Mouse (Mus musculus) hindbrain, embryonic 16.5 days (tissue): ENCODE measurements around the gene Zfp618. TPM values are rescaled to one million over a fixed set of nuclear protein-coding genes. Genes with fewer than 3 reads are reported as not detected.

Experiments used
- ATAC-seq: fragments of 200-750 bp; cut with Nextera tagmentation; 2 replicates; pipeline ENCODE4 v1.8.0; 2017; ENCODE audit warnings: moderate TSS enrichment, moderate library complexity
- H3K27ac ChIP-seq: fragments of 300-500 bp; sonication (generic); 2 replicates; pipeline ENCODE4 v1.5.1; 2014; ENCODE audit warnings: low read depth, mild to moderate bottlenecking, control low read depth, low read length, moderate library complexity
- H3K27me3 ChIP-seq: fragments of 300-500 bp; sonication (generic); replicated peaks from 2 replicates; pipeline ENCODE4 v1.6.1; 2014; ENCODE audit warnings: low read length; ENCODE audit not compliant: control insufficient read depth, insufficient read depth
- H3K36me3 ChIP-seq: fragments of 300-500 bp; sonication (generic); 2 replicates; pipeline ENCODE4 v1.6.1; 2014; ENCODE audit warnings: mild to moderate bottlenecking, low read length, moderate library complexity, mixed read lengths; ENCODE audit not compliant: control insufficient read depth, insufficient read depth
- H3K4me1 ChIP-seq: fragments of 300-500 bp; sonication (generic); 2 replicates; pipeline ENCODE4 v1.6.1; 2014; ENCODE audit warnings: low read depth, low read length; ENCODE audit not compliant: control insufficient read depth, insufficient read depth
- H3K4me2 ChIP-seq: fragments of 300-500 bp; sonication (generic); 2 replicates; pipeline ENCODE4 v1.6.1; 2014; ENCODE audit warnings: mild to moderate bottlenecking, low read length, control low read depth, moderate library complexity
- H3K4me3 ChIP-seq: fragments of 300-500 bp; sonication (generic); 2 replicates; pipeline ENCODE4 v1.5.1; 2014; ENCODE audit warnings: mild to moderate bottlenecking, low read length, control low read depth, moderate library complexity
- H3K9ac ChIP-seq: fragments of 300-500 bp; sonication (generic); 2 replicates; pipeline ENCODE4 v1.6.1; 2014; ENCODE audit warnings: low read depth, mild to moderate bottlenecking, control low read depth, low read length, moderate library complexity
- H3K9me3 ChIP-seq: fragments of 300-500 bp; sonication (generic); 2 replicates; pipeline ENCODE4 v1.6.1; 2014; ENCODE audit warnings: mild to moderate bottlenecking, low read length, moderate library complexity; ENCODE audit not compliant: control insufficient read depth
- WGBS: fragments of 180-500 bp; shearing (Covaris S2); extraction: QIAGEN DNeasy Blood & Tissue Kit; methylation state at CpG from one replicate; pipeline ENCODE4 v1.1.7; 2014; 5-methylcytosine and 5-hydroxymethylcytosine counted together
- polyA plus RNA-seq: library from polyadenylated mRNA; unstranded; fragments of >200 nt; fragmentation: Nextera tagmentation; extraction: Ambion mirVana; gene quantifications from 2 replicates; pipeline ENCODE4 v1.2.1, GENCODE M21; 2015

Gene Zfp618
- polyA plus RNA-seq, 1 experiment from 2014 or later: 22.9 TPM

- ATAC-seq: no peak
- H3K4me3 ChIP-seq: no peak overlapping the region
- H3K4me1 ChIP-seq: peaks cover 12% of the 10 kb centered on the region
- H3K36me3 ChIP-seq: no peaks in the 10 kb centered on the region
- H3K9ac ChIP-seq: no peak overlapping the region
- no peaks in the 10 kb centered on the region for H3K9me3 ChIP-seq
- WGBS: 94% methylated on average over 5 of the region's 5 CpGs
- no peak overlapping the region for H3K4me2 ChIP-seq
- no peak overlapping the region for H3K27ac ChIP-seq
- H3K27me3 ChIP-seq: no peaks in the 10 kb centered on the region
These were observed 4.2 kb downstream of the Zfp618 start for GRCm38 (mm10) chr4:62969526-62969925.

GRCm38 (mm10) chr4:62971991-62972390 is 6.6 kb downstream of the Zfp618 start:
- H3K9me3 ChIP-seq: no peaks in the 10 kb centered on the region
- H3K4me1 ChIP-seq: peaks cover 14% of the 10 kb centered on the region
- WGBS: 81% methylated on average over 1 of the region's 1 CpGs
- no peak overlapping the region for H3K27ac ChIP-seq
- no peak overlapping the region for H3K9ac ChIP-seq
- no peak overlapping the region for H3K4me3 ChIP-seq
- H3K4me2 ChIP-seq: no peak overlapping the region
- H3K27me3 ChIP-seq: no peaks in the 10 kb centered on the region
- no peak for ATAC-seq
- no peaks in the 10 kb centered on the region for H3K36me3 ChIP-seq

GRCm38 (mm10) chr4:62973086-62973485 is 7.7 kb downstream of the Zfp618 start:
- no peaks in the 10 kb centered on the region for H3K36me3 ChIP-seq
- peak; percentile 35; the same call in 1 of the 2 replicates for ATAC-seq
- no peak overlapping the region for H3K27ac ChIP-seq
- no peaks in the 10 kb centered on the region for H3K27me3 ChIP-seq
- H3K9me3 ChIP-seq: no peaks in the 10 kb centered on the region
- H3K4me3 ChIP-seq: no peak overlapping the region
- 57% methylated on average over 3 of the region's 3 CpGs for WGBS
- H3K4me2 ChIP-seq: no peak overlapping the region
- no peak overlapping the region for H3K9ac ChIP-seq
- peaks cover 14% of the 10 kb centered on the region for H3K4me1 ChIP-seq

GRCm38 (mm10) chr4:62974901-62975300 is 9.5 kb downstream of the Zfp618 start:
- no peak overlapping the region for H3K4me2 ChIP-seq
- H3K4me3 ChIP-seq: no peak overlapping the region
- H3K4me1 ChIP-seq: peaks cover 26% of the 10 kb centered on the region
- H3K27me3 ChIP-seq: no peaks in the 10 kb centered on the region
- ATAC-seq: no peak
- WGBS: 94% methylated on average over 2 of the region's 2 CpGs
- H3K27ac ChIP-seq: no peak overlapping the region
- H3K9ac ChIP-seq: no peak overlapping the region
- no peaks in the 10 kb centered on the region for H3K9me3 ChIP-seq
- no peaks in the 10 kb centered on the region for H3K36me3 ChIP-seq

GRCm38 (mm10) chr4:62975541-62975940 is 10.2 kb downstream of the Zfp618 start:
- Histone ChIP-seq H3K36me3 (no peaks in the 10 kb centered on the region), H3K4me1 (peaks cover 24% of the 10 kb centered on the region), H3K27me3 (no peaks in the 10 kb centered on the region), H3K4me2 (no peak overlapping the region), H3K27ac (no peak overlapping the region), H3K9me3 (no peaks in the 10 kb centered on the region), H3K9ac (no peak overlapping the region), H3K4me3 (no peak overlapping the region)
- WGBS: 73% methylated on average over 6 of the region's 6 CpGs
- ATAC-seq: peak; percentile 27; the same call in 1 of the 2 replicates

GRCm38 (mm10) chr4:62977454-62977853 is 12.1 kb downstream of the Zfp618 start:
- Histone ChIP-seq H3K4me3 (no peak overlapping the region), H3K27ac (no peak overlapping the region), H3K9me3 (no peaks in the 10 kb centered on the region), H3K9ac (no peak overlapping the region), H3K4me2 (no peak overlapping the region), H3K27me3 (no peaks in the 10 kb centered on the region), H3K36me3 (no peaks in the 10 kb centered on the region), H3K4me1 (peaks cover 19% of the 10 kb centered on the region)
- WGBS: 92% methylated on average over 6 of the region's 6 CpGs
- no peak for ATAC-seq

GRCm38 (mm10) chr4:62978501-62978911 is 13.1 kb downstream of the Zfp618 start:
- WGBS: 21% methylated on average over 10 of the region's 10 CpGs
- Histone ChIP-seq H3K9ac (no peak overlapping the region), H3K27ac (no peak overlapping the region), H3K27me3 (no peaks in the 10 kb centered on the region), H3K4me2 (no peak overlapping the region), H3K36me3 (no peaks in the 10 kb centered on the region), H3K9me3 (no peaks in the 10 kb centered on the region), H3K4me1 (peaks cover 14% of the 10 kb centered on the region), H3K4me3 (no peak overlapping the region)
- ATAC-seq: peak; percentile 73

GRCm38 (mm10) chr4:62981572-62981971 is 16.2 kb downstream of the Zfp618 start:
- no peak overlapping the region for H3K27ac ChIP-seq
- H3K4me1 ChIP-seq: peaks cover 12% of the 10 kb centered on the region
- no peaks in the 10 kb centered on the region for H3K27me3 ChIP-seq
- no peak overlapping the region for H3K4me3 ChIP-seq
- ATAC-seq: no peak
- no peaks in the 10 kb centered on the region for H3K36me3 ChIP-seq
- H3K4me2 ChIP-seq: no peak overlapping the region
- H3K9me3 ChIP-seq: no peaks in the 10 kb centered on the region
- H3K9ac ChIP-seq: no peak overlapping the region
- 87% methylated on average over 2 of the region's 2 CpGs for WGBS

GRCm38 (mm10) chr4:62983556-62983955 is 18.2 kb downstream of the Zfp618 start:
- ATAC-seq: no peak
- no peaks in the 10 kb centered on the region for H3K36me3 ChIP-seq
- no peak overlapping the region for H3K9ac ChIP-seq
- H3K4me2 ChIP-seq: no peak overlapping the region
- H3K9me3 ChIP-seq: no peaks in the 10 kb centered on the region
- no peak overlapping the region for H3K27ac ChIP-seq
- peaks cover 7% of the 10 kb centered on the region for H3K4me1 ChIP-seq
- no peaks in the 10 kb centered on the region for H3K27me3 ChIP-seq
- no peak overlapping the region for H3K4me3 ChIP-seq
- 97% methylated on average over 5 of the region's 5 CpGs for WGBS

- Histone ChIP-seq H3K9me3 (no peaks in the 10 kb centered on the region; the same call in 1 of the 2 replicates), H3K9ac (no peak overlapping the region), H3K4me3 (no peak overlapping the region), H3K4me1 (no peaks in the 10 kb centered on the region; the same call in 1 of the 2 replicates), H3K36me3 (no peaks in the 10 kb centered on the region), H3K27ac (no peak overlapping the region), H3K4me2 (no peak overlapping the region), H3K27me3 (no peaks in the 10 kb centered on the region)
- ATAC-seq: no peak
- WGBS: 66% methylated on average over 11 of the region's 11 CpGs
These were observed 26.0 kb downstream of the Zfp618 start for GRCm38 (mm10) chr4:62991336-62991735.
